Mouse (Mus musculus): ENCODE data around the gene Pum1. TPM values are rescaled to one million over a fixed set of nuclear protein-coding genes. Genes with fewer than 3 reads are reported as not detected.

Gene Pum1
- polyA plus RNA-seq, 1 experiment: not detected

- Histone ChIP-seq H3K4me3 (ENCODE audit: insufficient read depth, low read depth, low read length) (no peak overlapping the region), H3K4me1 (ENCODE audit: control insufficient read depth, insufficient read depth, low read length) (no peaks in the 10 kb centered on the region), H3K27ac (ENCODE audit: insufficient read depth, low read depth, low read length) (no peak overlapping the region)
- TF ChIP-seq POLR2A (IDR thresholded peaks at IDR 0.05; ENCODE audit: insufficient read depth, low read depth, low read length) (no peak), CTCF (IDR thresholded peaks at IDR 0.05; ENCODE audit: insufficient read depth, low read depth, low read length) (no peak)
- WGBS: 93% methylated on average over 2 of the region's 2 CpGs
Measured at GRCm38 (mm10) chr4:130782492-130782891, 119.4 kb downstream of the Pum1 start.

- 18% methylated on average over 4 of the region's 4 CpGs for WGBS
- TF ChIP-seq POLR2A (IDR thresholded peaks at IDR 0.05; ENCODE audit: insufficient read depth, low read depth, low read length) (no peak), CTCF (IDR thresholded peaks at IDR 0.05; ENCODE audit: insufficient read depth, low read depth, low read length) (no peak)
- Histone ChIP-seq H3K4me1 (ENCODE audit: control insufficient read depth, insufficient read depth, low read length) (no peaks in the 10 kb centered on the region), H3K27ac (ENCODE audit: insufficient read depth, low read depth, low read length) (no peak overlapping the region), H3K4me3 (ENCODE audit: insufficient read depth, low read depth, low read length) (no peak overlapping the region)
Measured at GRCm38 (mm10) chr4:130784755-130785154, 121.6 kb downstream of the Pum1 start.

GRCm38 (mm10) chr4:130787530-130787929 lies 124.4 kb downstream of the Pum1 start:
- H3K4me1 ChIP-seq (ENCODE audit: control insufficient read depth, insufficient read depth, low read length): peaks cover 5% of the 10 kb centered on the region
- no peak overlapping the region for H3K27ac ChIP-seq (ENCODE audit: insufficient read depth, low read depth, low read length)
- TF ChIP-seq POLR2A (IDR thresholded peaks at IDR 0.05; ENCODE audit: insufficient read depth, low read depth, low read length) (no peak), CTCF (IDR thresholded peaks at IDR 0.05; ENCODE audit: insufficient read depth, low read depth, low read length) (no peak)
- 93% methylated on average over 5 of the region's 5 CpGs for WGBS
- H3K4me3 ChIP-seq (ENCODE audit: insufficient read depth, low read depth, low read length): no peak overlapping the region

GRCm38 (mm10) chr4:130790180-130790579 lies 127.1 kb downstream of the Pum1 start:
- Histone ChIP-seq H3K4me3 (ENCODE audit: insufficient read depth, low read depth, low read length) (no peak overlapping the region), H3K4me1 (ENCODE audit: control insufficient read depth, insufficient read depth, low read length) (peaks cover 12% of the 10 kb centered on the region), H3K27ac (ENCODE audit: insufficient read depth, low read depth, low read length) (no peak overlapping the region)
- WGBS: 9% methylated on average over 6 of the region's 6 CpGs
- TF ChIP-seq POLR2A (IDR thresholded peaks at IDR 0.05; ENCODE audit: insufficient read depth, low read depth, low read length): no peak
- TF ChIP-seq CTCF (IDR thresholded peaks at IDR 0.05; ENCODE audit: insufficient read depth, low read depth, low read length): peak; percentile 40; the same call in 1 of the 2 replicates

- Histone ChIP-seq H3K27ac (ENCODE audit: insufficient read depth, low read depth, low read length) (no peak overlapping the region), H3K4me3 (ENCODE audit: insufficient read depth, low read depth, low read length) (peak overlapping the region; percentile 68), H3K4me1 (ENCODE audit: control insufficient read depth, insufficient read depth, low read length) (peaks cover 15% of the 10 kb centered on the region)
- no peak for TF ChIP-seq POLR2A (IDR thresholded peaks at IDR 0.05; ENCODE audit: insufficient read depth, low read depth, low read length)
- no peak for TF ChIP-seq CTCF (IDR thresholded peaks at IDR 0.05; ENCODE audit: insufficient read depth, low read depth, low read length)
- 12% methylated on average over 19 of the region's 19 CpGs for WGBS
Measured at GRCm38 (mm10) chr4:130791811-130792375, 128.8 kb downstream of the Pum1 start.

- Histone ChIP-seq H3K4me3 (ENCODE audit: insufficient read depth, low read depth, low read length) (peak within 1 kb of the TSS; percentile 68), H3K27ac (ENCODE audit: insufficient read depth, low read depth, low read length) (0 out of 2 replicates have a peak within 1 kb of the TSS, but pooled peaks have one; percentile 9), H3K4me1 (ENCODE audit: control insufficient read depth, insufficient read depth, low read length) (peaks cover 22% of the 10 kb centered on the region)
- 5% methylated on average over 89 of the region's 99 CpGs for WGBS
- TF ChIP-seq POLR2A (IDR thresholded peaks at IDR 0.05; ENCODE audit: insufficient read depth, low read depth, low read length) (no peak), CTCF (IDR thresholded peaks at IDR 0.05; ENCODE audit: insufficient read depth, low read depth, low read length) (no peak)
Measured at GRCm38 (mm10) chr4:130792376-130793179, 129.5 kb downstream of the Pum1 start, which contains the start of gene Sdc3. Gene Sdc3 (plus strand): TSS chr4:130792537.

- H3K4me1 ChIP-seq (ENCODE audit: control insufficient read depth, insufficient read depth, low read length): peaks cover 24% of the 10 kb centered on the region
- H3K4me3 ChIP-seq (ENCODE audit: insufficient read depth, low read depth, low read length): peak overlapping the region; percentile 68
- TF ChIP-seq CTCF (IDR thresholded peaks at IDR 0.05; ENCODE audit: insufficient read depth, low read depth, low read length) (no peak), POLR2A (IDR thresholded peaks at IDR 0.05; ENCODE audit: insufficient read depth, low read depth, low read length) (no peak)
- WGBS: 37% methylated on average over 7 of the region's 7 CpGs
- H3K27ac ChIP-seq (ENCODE audit: insufficient read depth, low read depth, low read length): 0 out of 2 replicates have a peak overlapping the region, but pooled peaks have one; percentile 9
Measured at GRCm38 (mm10) chr4:130793180-130793501, 130.0 kb downstream of the Pum1 start.

GRCm38 (mm10) chr4:130794771-130795170 lies 131.7 kb downstream of the Pum1 start:
- WGBS: 62% methylated on average over 4 of the region's 4 CpGs
- H3K4me1 ChIP-seq (ENCODE audit: control insufficient read depth, insufficient read depth, low read length): peaks cover 32% of the 10 kb centered on the region
- TF ChIP-seq POLR2A (IDR thresholded peaks at IDR 0.05; ENCODE audit: insufficient read depth, low read depth, low read length): no peak
- no peak for TF ChIP-seq CTCF (IDR thresholded peaks at IDR 0.05; ENCODE audit: insufficient read depth, low read depth, low read length)
- no peak overlapping the region for H3K27ac ChIP-seq (ENCODE audit: insufficient read depth, low read depth, low read length)
- H3K4me3 ChIP-seq (ENCODE audit: insufficient read depth, low read depth, low read length): no peak overlapping the region

GRCm38 (mm10) chr4:130795970-130796369 lies 132.8 kb downstream of the Pum1 start:
- 87% methylated on average over 6 of the region's 6 CpGs for WGBS
- H3K4me3 ChIP-seq (ENCODE audit: insufficient read depth, low read depth, low read length): no peak overlapping the region
- no peak overlapping the region; the same call in 1 of the 2 replicates for H3K27ac ChIP-seq (ENCODE audit: insufficient read depth, low read depth, low read length)
- peaks cover 37% of the 10 kb centered on the region for H3K4me1 ChIP-seq (ENCODE audit: control insufficient read depth, insufficient read depth, low read length)
- TF ChIP-seq POLR2A (IDR thresholded peaks at IDR 0.05; ENCODE audit: insufficient read depth, low read depth, low read length) (no peak), CTCF (IDR thresholded peaks at IDR 0.05; ENCODE audit: insufficient read depth, low read depth, low read length) (no peak)

All from olfactory bulb, adult 2 months (tissue).